Mouse (Mus musculus): Measurements from ENCODE around the gene Dab2ip.

Dab2ip gene

GRCm38 (mm10) chr2:35622261-35623103, 64.4 kb downstream of the Dab2ip start:
- DNase-seq (ENCODE audit: low read depth, low spot score), result no peak

GRCm38 (mm10) chr2:35623104-35623377, 65.0 kb downstream of the Dab2ip start:
- no peak for DNase-seq (ENCODE audit: low read depth, low spot score)

- DNase-seq (ENCODE audit: low read depth, low spot score), result no peak
These were observed 65.5 kb downstream of the Dab2ip start for GRCm38 (mm10) chr2:35623431-35624148.

- DNase-seq (ENCODE audit: low read depth, low spot score), result no peak
These were observed 66.4 kb downstream of the Dab2ip start for GRCm38 (mm10) chr2:35624380-35625006.

- DNase-seq (ENCODE audit: low read depth, low spot score), result no peak
These were observed 66.9 kb downstream of the Dab2ip start for GRCm38 (mm10) chr2:35625007-35625380.

- no peak for DNase-seq (ENCODE audit: low read depth, low spot score)
These were observed 67.5 kb downstream of the Dab2ip start for GRCm38 (mm10) chr2:35625526-35625925.

GRCm38 (mm10) chr2:35626181-35626727, 68.2 kb downstream of the Dab2ip start:
- no peak for DNase-seq (ENCODE audit: low read depth, low spot score)

- DNase-seq (ENCODE audit: low read depth, low spot score), result no peak
These were observed 69.3 kb downstream of the Dab2ip start for GRCm38 (mm10) chr2:35627298-35627898.

- no peak for DNase-seq (ENCODE audit: low read depth, low spot score)
These were observed 70.0 kb downstream of the Dab2ip start for GRCm38 (mm10) chr2:35628052-35628451.

- no peak for DNase-seq (ENCODE audit: low read depth, low spot score)
These were observed 70.6 kb downstream of the Dab2ip start for GRCm38 (mm10) chr2:35628656-35629055.

- DNase-seq (ENCODE audit: low read depth, low spot score), result no peak
These were observed 71.1 kb downstream of the Dab2ip start for GRCm38 (mm10) chr2:35629126-35629525.

- no peak for DNase-seq (ENCODE audit: low read depth, low spot score)
These were observed 75.3 kb downstream of the Dab2ip start for GRCm38 (mm10) chr2:35633392-35633791.

GRCm38 (mm10) chr2:35634963-35635362, 76.9 kb downstream of the Dab2ip start:
- DNase-seq (ENCODE audit: low read depth, low spot score), result no peak

GRCm38 (mm10) chr2:35635541-35635940, 77.5 kb downstream of the Dab2ip start:
- peak; percentile 16 for DNase-seq (ENCODE audit: low read depth, low spot score)

GRCm38 (mm10) chr2:35637880-35638535, 79.9 kb downstream of the Dab2ip start:
- no peak for DNase-seq (ENCODE audit: low read depth, low spot score)

GRCm38 (mm10) chr2:35639799-35640198, 81.7 kb downstream of the Dab2ip start:
- no peak for DNase-seq (ENCODE audit: low read depth, low spot score)

- DNase-seq (ENCODE audit: low read depth, low spot score), result no peak
These were observed 82.5 kb downstream of the Dab2ip start for GRCm38 (mm10) chr2:35640576-35640975.

- DNase-seq (ENCODE audit: low read depth, low spot score), result no peak
These were observed 84.2 kb downstream of the Dab2ip start for GRCm38 (mm10) chr2:35642224-35642623.

GRCm38 (mm10) chr2:35646553-35646952, 88.5 kb downstream of the Dab2ip start:
- no peak for DNase-seq (ENCODE audit: low read depth, low spot score)

- peak; percentile 63 for DNase-seq (ENCODE audit: low read depth, low spot score)
These were observed 91.6 kb downstream of the Dab2ip start for GRCm38 (mm10) chr2:35649708-35650107.

GRCm38 (mm10) chr2:35651297-35651731, 93.2 kb downstream of the Dab2ip start:
- DNase-seq (ENCODE audit: low read depth, low spot score), result peak; percentile 15

Data from A20 (cell line).